Mouse (Mus musculus) embryo, embryonic 11.5 days (tissue): ENCODE results near the gene Defb29.

ENCODE experiments used
- DNase-seq: peaks from one replicate; pipeline ENCODE4 v3.0.0-alpha.2; 2012; ENCODE audit warnings: low read depth, low spot score

Defb29 gene

DNA sequence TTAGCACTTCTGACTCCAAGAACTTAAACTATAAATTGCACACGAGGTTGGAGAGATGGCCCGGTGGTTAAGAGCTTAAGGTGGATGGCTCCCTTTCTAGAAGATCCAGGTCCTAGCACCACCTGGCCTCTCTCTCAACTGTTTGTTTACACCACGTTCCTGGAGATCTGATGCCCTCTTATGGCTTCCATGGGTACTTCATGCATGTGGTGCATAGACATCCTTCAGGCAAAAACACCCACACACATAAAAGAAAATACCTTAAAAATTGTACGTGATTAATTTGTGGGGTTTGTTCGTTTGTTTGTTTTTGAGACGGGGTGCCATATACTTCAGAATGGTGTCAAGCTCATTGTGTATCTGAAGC lies 39.1 kb downstream of the Defb29 start:
- DNase-seq = no peak

DNA sequence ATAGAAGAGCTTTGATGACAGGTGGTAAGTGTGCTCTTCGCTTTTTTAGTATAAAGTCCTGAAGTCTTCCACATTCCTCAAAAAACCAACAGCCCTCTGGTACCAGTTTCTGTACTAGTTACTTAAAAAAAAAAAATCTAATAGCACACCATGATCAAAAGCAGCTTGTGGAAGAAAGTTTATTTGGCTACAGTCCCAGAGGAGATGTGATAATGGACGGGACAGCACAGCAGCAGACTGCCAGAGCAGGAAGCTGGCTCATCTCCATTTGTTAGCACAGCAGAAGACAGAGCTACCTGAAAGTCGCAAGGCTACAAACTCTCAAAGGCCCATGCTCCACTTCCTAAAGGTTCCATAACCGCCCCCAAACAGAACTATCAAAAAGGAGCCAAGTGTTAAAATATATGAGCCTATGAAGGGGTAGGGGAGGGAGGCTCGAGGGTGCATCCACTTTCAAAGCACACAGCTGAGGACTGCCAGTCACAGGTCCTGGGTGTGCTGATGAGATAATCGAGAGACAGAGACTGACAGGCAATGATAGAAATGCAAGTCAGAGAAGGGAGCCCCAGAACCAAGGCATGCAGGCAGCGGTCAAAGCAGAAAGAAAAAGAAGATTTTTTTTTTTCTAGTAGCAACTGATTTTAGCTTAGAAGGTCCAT lies 39.6 kb downstream of the Defb29 start:
- DNase-seq = no peak

DNA sequence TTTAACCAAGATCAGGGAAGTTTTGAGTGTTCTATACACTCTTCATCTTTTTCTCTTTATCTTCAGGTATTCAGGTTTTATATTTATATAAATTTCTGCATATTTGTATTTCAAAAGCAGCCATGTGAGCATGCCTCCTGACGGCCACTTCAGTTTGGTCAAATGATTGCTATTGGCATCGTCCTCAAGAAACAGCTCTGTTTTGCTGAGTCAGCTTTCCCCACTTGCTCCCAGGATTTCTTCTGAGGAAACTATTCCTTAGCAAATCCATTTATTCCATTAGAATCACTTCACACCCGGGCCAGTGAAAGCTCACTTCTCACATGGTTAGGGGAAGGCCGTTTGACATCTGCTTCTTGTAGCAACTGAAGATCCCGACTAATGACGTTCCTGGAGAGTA lies 41.9 kb downstream of the Defb29 start:
- no peak for DNase-seq

DNA sequence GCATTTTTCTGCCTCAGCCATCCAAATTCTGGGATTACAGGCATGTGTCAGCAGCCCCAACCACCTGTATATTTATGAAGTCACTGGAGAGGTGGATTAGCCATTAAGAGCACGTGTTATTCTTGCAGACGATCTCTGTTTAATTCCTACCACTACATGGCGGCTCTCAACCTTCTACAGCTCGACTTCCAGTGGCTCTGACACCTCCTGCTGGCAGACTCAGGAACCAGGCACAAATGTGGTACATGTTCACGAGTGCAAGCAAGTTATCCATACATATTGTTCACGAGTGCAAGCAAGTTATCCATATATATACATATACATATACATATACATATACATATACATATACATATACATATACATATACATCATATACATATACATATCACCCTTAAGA lies 46.7 kb downstream of the Defb29 start:
- DNase-seq = no peak

DNA sequence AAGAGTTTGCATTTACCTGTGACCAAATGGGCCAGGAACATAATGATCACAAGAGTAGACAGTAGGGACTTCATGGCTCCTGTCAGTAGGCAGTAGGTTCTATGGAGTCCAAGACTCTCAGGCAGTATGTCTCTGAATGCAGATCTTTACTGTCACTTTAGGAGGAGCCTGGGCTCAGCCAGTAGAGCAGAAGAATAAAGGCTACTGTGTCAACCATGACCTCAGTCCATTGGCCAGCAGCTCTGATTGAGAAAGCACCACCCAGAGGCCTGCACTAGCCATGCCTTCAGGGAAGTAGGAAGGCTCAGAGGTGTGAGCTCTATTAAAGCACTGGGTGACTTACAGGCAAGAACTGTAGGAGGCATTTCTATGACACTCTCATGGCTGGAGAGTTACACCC lies 49.9 kb downstream of the Defb29 start, which contains the start of gene Defb22:
Defb22 (minus strand) TSS at position 101 of the 400 bp plus-strand sequence.
- no peak for DNase-seq
